Mouse (Mus musculus) kidney, adult 2 months (tissue): ENCODE measurements around the gene Smdt1.

Experiments
- CTCF ChIP-seq: fragments of 200-500 bp; conservative IDR thresholded peaks from 2 replicates; pipeline ENCODE4 v1.5.1; 2011; ENCODE audit warnings: low read depth, mild to moderate bottlenecking, control low read depth, low read length, moderate library complexity, mixed read lengths; ENCODE audit not compliant: insufficient read depth, insufficient read length
- POLR2A ChIP-seq: fragments of 200-500 bp; IDR thresholded peaks from one replicate; pipeline ENCODE4 v1.6.1; 2011; ENCODE audit warnings: low read depth, low read length, control low read depth

GRCm38 (mm10) chr15:82325382-82325781 is 13.4 kb upstream of the Smdt1 start:
- TF ChIP-seq CTCF = no peak
- TF ChIP-seq POLR2A = no peak
